Mouse (Mus musculus) mature B cell (primary cell): ENCODE data around the gene H2-Q4.
"Not testable (repeated sequence)": the region's sequence is repeated elsewhere in the genome, so short reads cannot be mapped to it uniquely, and the experiment has no call there.

Experiments used
- in situ Hi-C: fragments of 300-500 bp; cut with MboI; formaldehyde crosslinking; loops from 2 replicates; pipeline ENCODE4 v1.14.3; 2019

Gene H2-Q4

GRCm38 (mm10) chr17:35420206-35420810 lies 40.9 kb downstream of the H2-Q4 start:
- in situ Hi-C loops: not testable (repeated sequence)

GRCm38 (mm10) chr17:35421331-35421730 lies 41.9 kb downstream of the H2-Q4 start:
- in situ Hi-C loops: not testable (repeated sequence)

- in situ Hi-C loops: not testable (repeated sequence)
Observed at GRCm38 (mm10) chr17:35422360-35422759, 42.9 kb downstream of the H2-Q4 start.

- in situ Hi-C loops: not testable (repeated sequence)
Observed at GRCm38 (mm10) chr17:35423131-35423810, 43.9 kb downstream of the H2-Q4 start.

- in situ Hi-C loops: not testable (repeated sequence)
Observed at GRCm38 (mm10) chr17:35424106-35424505, 44.7 kb downstream of the H2-Q4 start.

GRCm38 (mm10) chr17:35424624-35425416 lies 45.4 kb downstream of the H2-Q4 start, which contains the start of gene H2-Q6:
H2-Q6 (plus strand) TSS chr17:35424850.
- in situ Hi-C loops: not testable (repeated sequence)

- in situ Hi-C loops: not testable (repeated sequence)
Observed at GRCm38 (mm10) chr17:35425474-35425873, 46.1 kb downstream of the H2-Q4 start.

GRCm38 (mm10) chr17:35428883-35429282 lies 49.5 kb downstream of the H2-Q4 start:
- in situ Hi-C loops: not testable (repeated sequence)

- in situ Hi-C loops: not testable (repeated sequence)
Observed at GRCm38 (mm10) chr17:35430671-35431070, 51.3 kb downstream of the H2-Q4 start.

GRCm38 (mm10) chr17:35432167-35432566 lies 52.8 kb downstream of the H2-Q4 start:
- in situ Hi-C loops: not testable (repeated sequence)

- in situ Hi-C loops: not testable (repeated sequence)
Observed at GRCm38 (mm10) chr17:35434836-35435235, 55.4 kb downstream of the H2-Q4 start.
